Mouse (Mus musculus) cerebellum, adult 2 months (tissue): ENCODE data around the gene Xndc1.

Source experiments
- CTCF ChIP-seq: fragments of 200-500 bp; IDR thresholded peaks from 2 replicates; pipeline ENCODE4 v1.5.1; 2011; ENCODE audit warnings: low read depth, mild to moderate bottlenecking, control low read depth, low read length, moderate library complexity, borderline replicate concordance; ENCODE audit not compliant: insufficient read depth
- POLR2A ChIP-seq: fragments of 200-500 bp; IDR thresholded peaks from 2 replicates; pipeline ENCODE4 v1.6.1; 2011; ENCODE audit warnings: low read length, control low read depth, borderline replicate concordance; ENCODE audit not compliant: insufficient read depth

GRCm38 (mm10) chr7:102113151-102113729 is 47.9 kb downstream of the Xndc1 start:
- TF ChIP-seq CTCF (no peak), POLR2A (no peak)
